Mouse (Mus musculus): ENCODE measurements at regions not wholly inside any gene's neighbourhood (a gene's known extent, or its start where the extent isn't known, plus 50 kb on each side); places are given as distances from the start of the nearest gene placed in this dataset.

DNA sequence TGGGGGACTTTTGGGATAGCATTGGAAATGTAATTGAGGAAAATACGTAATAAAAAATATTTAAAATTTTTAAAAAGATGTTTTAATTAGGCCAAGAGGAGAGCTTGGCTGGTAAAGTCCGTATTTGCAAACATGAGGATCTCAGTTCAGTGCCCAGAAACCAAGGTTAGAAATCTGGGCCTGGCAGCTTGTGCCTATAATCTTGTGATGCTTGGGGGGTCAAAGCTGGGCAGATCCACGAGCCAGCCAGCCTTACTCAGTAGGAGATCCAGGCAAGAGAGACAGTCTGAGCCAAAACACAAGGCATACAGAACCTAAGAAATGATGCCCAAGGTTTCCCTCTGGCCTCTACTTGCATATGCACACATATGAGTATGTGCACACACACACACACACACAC, 54.1 kb upstream of the Cxadr start:
- 72% methylated on average over 3 of the region's 3 CpGs for whole genome bisulfite sequencing
- H3K27me3 ChIP-seq (ENCODE audit: control insufficient read depth, insufficient read depth, low read length), result no peaks in the 10 kb centered on the region
- H3K4me1 ChIP-seq (replicated peaks; ENCODE audit: control insufficient read depth, insufficient read depth, low read length), result no peaks in the 10 kb centered on the region
- no peaks in the 10 kb centered on the region for H3K9me3 ChIP-seq (ENCODE audit: control insufficient read depth, low read length)
- H3K36me3 ChIP-seq (ENCODE audit: control insufficient read depth, insufficient read depth, low read length), result no peaks in the 10 kb centered on the region
- no peak overlapping the region for H3K4me2 ChIP-seq (replicated peaks; ENCODE audit: low read depth, low read length)
- DNase-seq (ENCODE audit: low spot score) (no peak), ATAC-seq (ENCODE audit: low FRiP score) (no peak)
- no peak overlapping the region for H3K9ac ChIP-seq (ENCODE audit: low read depth, low read length)
- no peak overlapping the region for H3K27ac ChIP-seq (ENCODE audit: low read depth, low read length)
- H3K4me3 ChIP-seq (ENCODE audit: low read depth, low read length), result no peak overlapping the region

DNA sequence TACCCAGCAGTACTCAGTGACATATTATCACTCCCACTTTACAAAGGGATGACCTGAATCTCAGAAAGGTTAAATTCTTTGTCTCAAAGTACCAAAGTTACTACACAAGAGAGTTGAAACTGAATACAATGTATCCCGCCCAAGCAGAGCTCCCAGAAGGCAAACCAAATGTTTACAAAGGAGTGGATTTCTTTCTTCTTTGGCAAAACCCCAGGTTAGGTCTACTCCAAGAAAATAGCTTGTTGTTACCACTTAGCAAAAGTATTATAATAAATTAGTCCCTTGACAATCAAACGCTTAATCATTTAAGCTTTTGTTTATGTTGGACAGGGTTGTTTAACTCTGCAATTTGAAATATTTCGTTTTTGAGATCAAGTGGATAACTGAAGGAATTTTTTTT, 58.6 kb upstream of the Cxadr start:
- Histone ChIP-seq H3K9me3 (ENCODE audit: control insufficient read depth, low read length) (no peaks in the 10 kb centered on the region), H3K27me3 (ENCODE audit: control insufficient read depth, insufficient read depth, low read length) (no peaks in the 10 kb centered on the region), H3K4me1 (replicated peaks; ENCODE audit: control insufficient read depth, insufficient read depth, low read length) (no peaks in the 10 kb centered on the region), H3K27ac (ENCODE audit: low read depth, low read length) (no peak overlapping the region), H3K4me3 (ENCODE audit: low read depth, low read length) (no peak overlapping the region), H3K36me3 (ENCODE audit: control insufficient read depth, insufficient read depth, low read length) (no peaks in the 10 kb centered on the region), H3K4me2 (replicated peaks; ENCODE audit: low read depth, low read length) (no peak overlapping the region), H3K9ac (ENCODE audit: low read depth, low read length) (no peak overlapping the region)
- 75% methylated on average over 3 of the region's 3 CpGs for WGBS
- DNase-seq (ENCODE audit: low spot score) (no peak), ATAC-seq (ENCODE audit: low FRiP score) (no peak)

DNA sequence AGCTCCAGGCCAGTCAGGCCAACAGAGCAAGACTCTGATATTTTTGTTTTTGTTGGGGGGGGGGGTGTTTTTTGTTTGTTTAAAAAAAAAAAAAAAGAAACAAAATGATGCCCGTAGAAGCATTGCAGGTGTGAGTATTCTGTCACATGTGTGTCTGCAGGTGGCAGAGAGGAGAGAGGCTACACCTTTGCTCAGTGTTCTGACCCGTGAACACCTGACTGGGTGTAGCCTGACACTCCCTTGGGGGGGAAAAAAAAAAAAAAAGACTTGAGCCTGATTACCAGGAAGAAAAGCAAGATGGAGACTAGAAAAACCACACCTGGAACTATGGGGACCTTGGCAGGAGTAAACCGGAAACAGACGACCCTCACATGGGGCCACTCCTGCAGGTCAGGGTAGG, 61.1 kb upstream of the Cxadr start:
- no peaks in the 10 kb centered on the region for H3K36me3 ChIP-seq (ENCODE audit: control insufficient read depth, insufficient read depth, low read length)
- no peaks in the 10 kb centered on the region for H3K27me3 ChIP-seq (ENCODE audit: control insufficient read depth, insufficient read depth, low read length)
- H3K9me3 ChIP-seq (ENCODE audit: control insufficient read depth, low read length), result no peaks in the 10 kb centered on the region
- no peak overlapping the region for H3K9ac ChIP-seq (ENCODE audit: low read depth, low read length)
- DNase-seq (ENCODE audit: low spot score) (no peak), ATAC-seq (ENCODE audit: low FRiP score) (no peak)
- no peak overlapping the region for H3K27ac ChIP-seq (ENCODE audit: low read depth, low read length)
- WGBS, result 85% methylated on average over 4 of the region's 4 CpGs
- H3K4me1 ChIP-seq (replicated peaks; ENCODE audit: control insufficient read depth, insufficient read depth, low read length), result no peaks in the 10 kb centered on the region
- no peak overlapping the region for H3K4me2 ChIP-seq (replicated peaks; ENCODE audit: low read depth, low read length)
- H3K4me3 ChIP-seq (ENCODE audit: low read depth, low read length), result no peak overlapping the region

DNA sequence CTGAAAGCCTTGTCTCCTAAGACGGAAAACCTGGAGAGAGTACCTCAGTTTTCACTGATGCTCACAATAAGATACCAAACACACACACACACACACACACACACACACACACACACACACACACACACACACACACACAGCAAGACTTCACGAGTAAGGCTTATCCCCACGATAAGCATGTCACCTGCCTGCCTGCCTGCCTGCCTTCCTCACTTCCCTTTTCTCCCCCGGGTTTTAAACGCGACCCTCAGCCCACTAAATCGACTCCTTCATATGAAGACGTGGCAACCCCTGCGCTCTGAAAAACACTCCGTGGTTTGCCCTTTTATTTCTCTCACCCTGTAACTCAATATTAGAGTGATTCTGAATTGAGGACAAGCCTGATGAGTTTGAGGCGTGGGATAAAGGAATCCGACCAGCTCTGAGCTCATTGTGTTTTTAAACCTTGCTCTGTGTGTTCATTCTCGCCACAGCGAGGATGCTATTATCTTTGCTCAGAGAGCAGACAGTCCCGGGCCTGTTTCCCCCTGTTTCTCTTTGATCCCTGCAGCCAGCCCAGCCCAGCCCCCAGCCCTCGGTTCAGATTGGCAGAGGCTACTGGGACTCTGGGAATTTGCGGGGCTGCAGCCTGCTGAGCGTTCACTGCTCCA, 63.1 kb upstream of the Cxadr start:
- H3K27me3 ChIP-seq (ENCODE audit: control insufficient read depth, insufficient read depth, low read length), result no peaks in the 10 kb centered on the region
- peak overlapping the region; percentile 33 for H3K4me3 ChIP-seq (ENCODE audit: low read depth, low read length)
- peak; percentile 80 for DNase-seq (ENCODE audit: low spot score)
- H3K9me3 ChIP-seq (ENCODE audit: control insufficient read depth, low read length), result no peaks in the 10 kb centered on the region
- no peaks in the 10 kb centered on the region for H3K4me1 ChIP-seq (replicated peaks; ENCODE audit: control insufficient read depth, insufficient read depth, low read length)
- peak overlapping the region; percentile 61 for H3K4me2 ChIP-seq (replicated peaks; ENCODE audit: low read depth, low read length)
- H3K9ac ChIP-seq (ENCODE audit: low read depth, low read length), result peak overlapping the region; percentile 43
- H3K27ac ChIP-seq (ENCODE audit: low read depth, low read length), result peak overlapping the region; percentile 89
- peak; percentile 92 for ATAC-seq (ENCODE audit: low FRiP score)
- H3K36me3 ChIP-seq (ENCODE audit: control insufficient read depth, insufficient read depth, low read length), result no peaks in the 10 kb centered on the region
- WGBS, result under 1% methylated on average over 18 of the region's 18 CpGs

DNA sequence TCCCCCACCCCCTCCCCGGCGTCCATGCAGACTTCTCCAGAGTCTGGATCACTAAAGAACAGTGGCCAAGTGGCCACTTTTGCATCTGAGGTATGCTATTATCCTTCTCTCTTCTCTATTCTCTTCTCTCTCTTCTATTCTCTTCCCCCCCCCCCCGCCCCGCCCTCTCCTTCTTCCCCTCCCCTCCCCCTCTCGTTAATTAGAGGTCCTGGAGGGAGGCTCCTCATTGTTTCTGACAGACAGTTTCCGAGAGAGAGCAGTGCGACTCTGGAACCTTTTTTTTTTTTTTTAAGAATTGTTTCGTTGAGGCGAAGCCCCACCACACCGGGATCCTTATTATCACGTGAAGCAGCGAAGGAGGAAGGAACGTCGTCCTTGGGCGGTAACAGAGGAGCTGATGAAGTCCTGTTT, 63.6 kb upstream of the Cxadr start:
- Histone ChIP-seq H3K27me3 (ENCODE audit: control insufficient read depth, insufficient read depth, low read length) (no peaks in the 10 kb centered on the region), H3K9me3 (ENCODE audit: control insufficient read depth, low read length) (no peaks in the 10 kb centered on the region), H3K4me3 (ENCODE audit: low read depth, low read length) (peak overlapping the region; percentile 33), H3K4me1 (replicated peaks; ENCODE audit: control insufficient read depth, insufficient read depth, low read length) (no peaks in the 10 kb centered on the region), H3K4me2 (replicated peaks; ENCODE audit: low read depth, low read length) (peak overlapping the region; percentile 61), H3K9ac (ENCODE audit: low read depth, low read length) (peak overlapping the region; percentile 43), H3K36me3 (ENCODE audit: control insufficient read depth, insufficient read depth, low read length) (no peaks in the 10 kb centered on the region), H3K27ac (ENCODE audit: low read depth, low read length) (peak overlapping the region; percentile 89)
- ATAC-seq (ENCODE audit: low FRiP score) (peak; percentile 58), DNase-seq (ENCODE audit: low spot score) (peak; percentile 70)
- 0% methylated on average over 13 of the region's 15 CpGs for WGBS

DNA sequence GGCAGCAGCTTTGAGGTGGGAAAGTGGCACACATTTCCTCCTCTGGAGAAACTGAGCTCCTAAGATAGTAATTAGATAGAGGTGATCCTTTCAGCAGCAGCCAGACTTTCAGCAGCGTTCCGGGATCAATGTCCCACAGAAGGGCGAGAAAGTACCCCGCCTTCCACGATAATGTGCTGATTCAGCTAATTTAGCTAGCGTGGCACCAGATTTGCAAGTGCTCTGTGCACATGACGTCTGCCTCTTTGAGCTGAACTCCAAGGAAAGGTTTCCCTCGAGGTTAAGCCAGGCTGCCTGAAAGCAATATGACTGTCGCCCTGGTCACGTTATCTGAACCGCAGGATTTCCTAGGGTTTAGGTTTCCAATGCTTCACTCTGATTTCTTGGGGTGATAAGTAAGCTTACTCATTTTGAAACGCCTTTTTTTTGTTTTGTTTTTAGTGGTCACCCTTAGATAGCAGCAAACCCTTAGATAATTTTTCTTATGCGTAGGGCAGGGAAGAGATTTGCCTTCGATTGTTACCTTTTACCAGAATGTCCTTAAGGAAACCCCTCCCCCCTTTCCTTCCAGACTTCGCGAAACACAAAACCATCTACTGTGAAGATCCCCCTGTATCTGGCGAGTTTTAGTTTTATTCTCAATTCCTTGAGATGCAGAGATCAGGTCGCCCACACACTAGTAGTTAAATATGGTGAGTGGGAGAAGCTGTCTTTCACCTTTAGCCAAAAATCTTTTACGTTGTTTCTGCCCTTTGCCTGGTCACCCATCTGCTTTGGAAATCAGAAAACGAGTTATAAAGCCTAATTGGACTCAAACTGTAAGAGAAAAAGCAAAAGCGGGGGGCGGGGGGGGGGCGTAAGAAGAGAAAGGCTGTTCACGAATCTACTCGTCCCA, 64.3 kb upstream of the Cxadr start:
- Histone ChIP-seq H3K4me1 (replicated peaks; ENCODE audit: control insufficient read depth, insufficient read depth, low read length) (no peaks in the 10 kb centered on the region), H3K27ac (ENCODE audit: low read depth, low read length) (peak overlapping the region; percentile 89), H3K9me3 (ENCODE audit: control insufficient read depth, low read length) (no peaks in the 10 kb centered on the region), H3K4me3 (ENCODE audit: low read depth, low read length) (peak overlapping the region; percentile 33), H3K27me3 (ENCODE audit: control insufficient read depth, insufficient read depth, low read length) (no peaks in the 10 kb centered on the region), H3K4me2 (replicated peaks; ENCODE audit: low read depth, low read length) (peak overlapping the region; percentile 61), H3K9ac (ENCODE audit: low read depth, low read length) (peak overlapping the region; percentile 43), H3K36me3 (ENCODE audit: control insufficient read depth, insufficient read depth, low read length) (no peaks in the 10 kb centered on the region)
- 6% methylated on average over 24 of the region's 25 CpGs for WGBS
- DNase-seq (ENCODE audit: low spot score) (peak; percentile 67), ATAC-seq (ENCODE audit: low FRiP score) (peak; percentile 43)

DNA sequence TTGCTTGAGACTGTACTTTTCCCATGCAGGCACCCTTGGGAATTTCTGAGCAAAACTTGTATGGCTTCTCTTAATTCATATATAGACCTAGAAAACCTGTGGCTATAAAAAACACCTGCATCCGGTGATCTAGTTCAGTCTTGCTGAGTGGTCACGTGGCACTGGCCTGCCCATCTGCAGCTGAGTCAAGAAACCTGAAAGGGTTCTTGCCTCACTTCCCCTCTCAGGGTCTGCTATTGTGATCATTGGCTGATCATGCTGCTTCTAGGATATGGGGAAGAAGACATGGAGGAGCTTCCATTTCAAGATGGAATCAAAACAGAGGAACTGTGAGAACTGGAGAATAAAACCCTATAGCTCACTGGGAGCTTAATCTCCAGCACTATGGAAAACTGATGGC, 69.1 kb upstream of the Cxadr start:
- no peak overlapping the region for H3K27ac ChIP-seq (ENCODE audit: low read depth, low read length)
- no peak overlapping the region for H3K4me3 ChIP-seq (ENCODE audit: low read depth, low read length)
- no peaks in the 10 kb centered on the region for H3K4me1 ChIP-seq (replicated peaks; ENCODE audit: control insufficient read depth, insufficient read depth, low read length)
- no peaks in the 10 kb centered on the region for H3K27me3 ChIP-seq (ENCODE audit: control insufficient read depth, insufficient read depth, low read length)
- H3K9ac ChIP-seq (ENCODE audit: low read depth, low read length), result no peak overlapping the region
- no peaks in the 10 kb centered on the region for H3K9me3 ChIP-seq (ENCODE audit: control insufficient read depth, low read length)
- 94% methylated on average over 2 of the region's 2 CpGs for WGBS
- no peak for ATAC-seq (ENCODE audit: low FRiP score)
- DNase-seq (ENCODE audit: low spot score), result no peak
- no peaks in the 10 kb centered on the region for H3K36me3 ChIP-seq (ENCODE audit: control insufficient read depth, insufficient read depth, low read length)
- no peak overlapping the region for H3K4me2 ChIP-seq (replicated peaks; ENCODE audit: low read depth, low read length)

DNA sequence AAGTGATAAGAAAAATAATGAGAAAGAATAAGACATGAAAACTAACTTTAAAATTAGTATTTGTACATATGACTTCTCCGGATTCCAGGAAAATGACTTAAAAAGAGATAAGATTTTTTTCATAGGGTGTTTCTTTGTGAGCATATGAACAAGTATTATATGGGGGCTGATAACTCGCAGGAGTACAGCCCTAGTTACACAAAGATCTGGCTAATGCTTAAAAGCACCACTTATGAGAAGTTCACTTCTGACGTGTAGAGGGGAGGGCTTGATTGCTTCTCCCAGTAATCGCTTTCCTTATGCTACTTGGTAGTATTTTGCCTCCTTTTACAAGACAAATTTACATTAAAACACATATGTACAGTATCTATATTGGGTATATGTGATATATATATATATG, 72.3 kb upstream of the Cxadr start:
- Histone ChIP-seq H3K27ac (ENCODE audit: low read depth, low read length) (no peak overlapping the region), H3K27me3 (ENCODE audit: control insufficient read depth, insufficient read depth, low read length) (no peaks in the 10 kb centered on the region), H3K4me1 (replicated peaks; ENCODE audit: control insufficient read depth, insufficient read depth, low read length) (no peaks in the 10 kb centered on the region), H3K36me3 (ENCODE audit: control insufficient read depth, insufficient read depth, low read length) (no peaks in the 10 kb centered on the region), H3K4me2 (replicated peaks; ENCODE audit: low read depth, low read length) (no peak overlapping the region), H3K9me3 (ENCODE audit: control insufficient read depth, low read length) (no peaks in the 10 kb centered on the region), H3K4me3 (ENCODE audit: low read depth, low read length) (no peak overlapping the region), H3K9ac (ENCODE audit: low read depth, low read length) (no peak overlapping the region)
- 95% methylated on average over 4 of the region's 4 CpGs for WGBS
- no peak for ATAC-seq (ENCODE audit: low FRiP score)
- no peak for DNase-seq (ENCODE audit: low spot score)

DNA sequence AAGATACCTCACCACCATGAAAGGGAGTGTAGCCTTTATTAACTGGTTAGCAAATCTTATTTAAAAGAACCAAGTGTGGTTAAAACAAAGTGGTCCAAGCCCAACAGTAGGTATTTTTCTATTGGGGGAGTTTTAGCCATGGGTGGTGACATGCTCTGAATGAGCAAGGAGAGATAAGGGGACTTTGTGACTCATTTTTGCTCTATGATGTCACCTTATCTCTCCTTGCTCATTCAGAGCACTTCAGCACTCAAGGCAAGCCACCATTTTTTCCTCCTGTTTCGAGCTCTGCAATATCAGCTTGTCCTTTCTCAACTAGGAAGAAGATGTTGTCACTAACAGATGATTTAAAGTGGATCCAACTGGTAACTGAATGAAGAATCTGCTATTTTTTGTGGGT, 78.9 kb upstream of the Cxadr start:
- WGBS, result 82% methylated on average over 1 of the region's 1 CpGs
- Histone ChIP-seq H3K9me3 (ENCODE audit: control insufficient read depth, low read length) (no peaks in the 10 kb centered on the region), H3K36me3 (ENCODE audit: control insufficient read depth, insufficient read depth, low read length) (no peaks in the 10 kb centered on the region), H3K4me2 (replicated peaks; ENCODE audit: low read depth, low read length) (no peak overlapping the region), H3K27ac (ENCODE audit: low read depth, low read length) (no peak overlapping the region), H3K9ac (ENCODE audit: low read depth, low read length) (no peak overlapping the region), H3K4me3 (ENCODE audit: low read depth, low read length) (no peak overlapping the region), H3K27me3 (ENCODE audit: control insufficient read depth, insufficient read depth, low read length) (no peaks in the 10 kb centered on the region), H3K4me1 (replicated peaks; ENCODE audit: control insufficient read depth, insufficient read depth, low read length) (no peaks in the 10 kb centered on the region)
- DNase-seq (ENCODE audit: low spot score) (no peak), ATAC-seq (ENCODE audit: low FRiP score) (no peak)

Data from hindbrain, embryonic 11.5 days (tissue).